Mouse (Mus musculus): Measurements from ENCODE around the gene Cirbp.

DNA sequence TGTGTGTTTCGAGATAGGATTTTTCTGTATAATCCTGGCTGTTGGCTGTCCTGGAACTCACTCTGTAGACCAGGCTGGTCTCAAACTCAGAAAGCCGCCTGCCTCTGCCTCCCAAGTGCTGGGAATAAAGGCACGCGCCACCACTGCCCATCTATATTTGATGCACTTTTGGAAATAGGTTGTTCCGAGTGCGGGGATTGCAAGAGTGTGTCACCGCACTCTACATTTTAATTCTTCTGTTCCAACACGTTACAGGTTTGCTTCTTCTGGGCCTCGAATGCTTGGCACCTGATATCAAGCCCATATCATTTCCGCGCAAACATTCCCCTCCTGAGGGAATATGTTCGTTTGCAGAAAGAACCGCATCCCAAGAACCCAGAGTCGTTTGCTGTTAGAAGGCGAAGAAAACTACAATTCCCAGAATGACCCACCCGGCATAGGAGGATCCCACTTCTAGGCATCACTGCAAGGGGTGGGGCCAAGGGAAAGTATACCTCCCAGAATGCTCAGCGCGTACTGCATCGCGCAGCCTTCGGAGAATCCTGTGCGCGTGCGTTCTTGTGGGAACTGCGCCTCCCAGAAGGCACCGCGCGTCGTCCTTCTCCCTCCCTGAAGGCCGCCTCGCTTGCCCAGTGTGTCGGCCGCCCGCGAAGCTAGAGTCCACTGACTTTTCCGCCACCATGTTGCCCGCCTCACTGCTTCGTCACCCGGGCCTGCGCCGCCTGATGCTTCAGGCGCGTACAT is 23.8 kb upstream of the Cirbp start:
- TF ChIP-seq CTCF (IDR thresholded peaks at IDR 0.05; ENCODE audit: low read depth), result no peak
- no peak for TF ChIP-seq EP300 (IDR thresholded peaks at IDR 0.05; ENCODE audit: low read depth)

All from heart, postnatal 0 days (tissue).